Mouse (Mus musculus) intestine, embryonic 16.5 days (tissue): ENCODE data around the gene Klhl30. TPM values are rescaled to one million over a fixed set of nuclear protein-coding genes. Genes with fewer than 3 reads are reported as not detected.

ENCODE experiments used
- ATAC-seq: fragments of 200-750 bp; cut with Nextera tagmentation; 2 replicates; pipeline ENCODE4 v1.8.0; 2017; ENCODE audit warnings: moderate TSS enrichment, moderate library complexity
- H3K27ac ChIP-seq: fragments of 300-500 bp; sonication (generic); 2 replicates; pipeline ENCODE4 v1.5.1; 2014; ENCODE audit warnings: mild to moderate bottlenecking, low read length
- H3K27me3 ChIP-seq: fragments of 300-500 bp; sonication (generic); replicated peaks from 2 replicates; pipeline ENCODE4 v1.6.1; 2014; ENCODE audit warnings: low read length, control low read depth, mixed read lengths; ENCODE audit not compliant: control insufficient read depth, insufficient read depth
- H3K36me3 ChIP-seq: fragments of 300-500 bp; sonication (generic); 2 replicates; pipeline ENCODE4 v1.6.1; 2014; ENCODE audit warnings: low read length, control low read depth; ENCODE audit not compliant: control insufficient read depth, insufficient read depth
- H3K4me1 ChIP-seq: fragments of 300-500 bp; sonication (generic); 2 replicates; pipeline ENCODE4 v1.6.1; 2014; ENCODE audit warnings: low read length, control low read depth, mixed read lengths; ENCODE audit not compliant: control insufficient read depth, insufficient read depth
- H3K4me2 ChIP-seq: fragments of 300-500 bp; sonication (generic); 2 replicates; pipeline ENCODE4 v1.6.1; 2014; ENCODE audit warnings: low read depth, low read length, control low read depth
- H3K4me3 ChIP-seq: fragments of 300-500 bp; sonication (generic); 2 replicates; pipeline ENCODE4 v1.5.1; 2014; ENCODE audit warnings: mild to moderate bottlenecking, low read length
- H3K9ac ChIP-seq: fragments of 300-500 bp; sonication (generic); 2 replicates; pipeline ENCODE4 v1.6.1; 2014; ENCODE audit warnings: low read depth, low read length
- H3K9me3 ChIP-seq: fragments of 300-500 bp; sonication (generic); 2 replicates; pipeline ENCODE4 v1.6.1; 2016; ENCODE audit warnings: low read length, control low read depth; ENCODE audit not compliant: control insufficient read depth
- WGBS: fragments of 180-500 bp; shearing (Covaris S2); extraction: QIAGEN DNeasy Blood & Tissue Kit; methylation state at CpG from one replicate; pipeline ENCODE4 v1.1.7; 2014; 5-methylcytosine and 5-hydroxymethylcytosine counted together
- polyA plus RNA-seq: library from polyadenylated mRNA; unstranded; fragments of >200 nt; fragmentation: Nextera tagmentation; extraction: Ambion mirVana; gene quantifications from 2 replicates; pipeline ENCODE4 v1.2.1, GENCODE M21; 2015

Klhl30 gene
- polyA plus RNA-seq, 1 experiment from 2014 or later = 0.37 TPM

DNA sequence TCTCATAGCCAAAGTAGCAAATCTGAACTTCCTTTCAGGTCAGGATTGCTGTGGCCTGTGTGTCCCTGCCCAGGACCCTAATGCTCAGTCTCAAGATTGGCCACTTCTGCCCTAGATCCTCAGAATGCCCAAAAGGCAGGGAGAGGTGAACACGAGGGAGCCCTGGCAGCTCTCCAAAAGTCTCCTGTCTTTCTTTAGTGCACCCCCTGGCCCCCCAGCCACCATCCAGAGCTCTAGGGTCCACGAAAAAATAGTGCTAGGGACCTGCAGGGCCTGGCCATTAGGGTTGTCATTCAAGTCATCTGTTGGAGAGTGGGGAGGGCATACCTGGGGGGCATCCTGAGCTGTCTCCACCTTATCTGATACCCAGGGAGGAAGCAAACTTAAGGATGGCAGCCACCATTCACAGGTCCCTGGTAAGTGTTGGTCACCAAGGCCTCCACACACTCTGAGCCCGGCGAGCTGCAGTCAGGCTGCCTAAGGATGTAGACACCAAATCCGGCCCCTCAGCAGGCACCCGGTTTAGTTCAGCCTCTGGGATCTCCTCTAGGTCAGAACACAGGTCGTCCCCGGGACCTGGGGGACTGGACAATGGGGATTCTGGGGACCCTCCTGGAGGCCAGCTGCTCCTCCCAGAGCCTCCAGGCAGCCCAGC is 60.9 kb downstream of the Klhl30 start:
- WGBS = 62% methylated on average over 8 of the region's 8 CpGs
- H3K4me2 ChIP-seq = peak overlapping the region; percentile 96
- ATAC-seq = no peak

More for the DNA sequence above, 60.9 kb downstream of the Klhl30 start:
- Histone ChIP-seq H3K36me3 (no peaks in the 10 kb centered on the region), H3K27ac (no peak overlapping the region), H3K4me3 (peak overlapping the region; percentile 90), H3K4me1 (peaks cover 26% of the 10 kb centered on the region), H3K9me3 (no peaks in the 10 kb centered on the region), H3K9ac (peak overlapping the region; percentile 92), H3K27me3 (no peaks in the 10 kb centered on the region)

Other genes with a start within 250 kb of the Klhl30 start
- 0.44 and 0.53 TPM in 2 replicates for gene Rbm44, start 205.9 kb upstream of the Klhl30 start, polyA plus RNA-seq
- gene Ramp1, start 171.2 kb upstream of the Klhl30 start, polyA plus RNA-seq = 11.4 and 11.9 TPM in 2 replicates
- gene Ube2f, start 100.7 kb upstream of the Klhl30 start, polyA plus RNA-seq = 58.5 and 68.8 TPM in 2 replicates
- gene Scly, start 52.7 kb upstream of the Klhl30 start, polyA plus RNA-seq = 27.4 and 28.6 TPM in 2 replicates
- gene Espnl, start 28.9 kb upstream of the Klhl30 start, polyA plus RNA-seq = 0.07 and 0.09 TPM in 2 replicates
- 7.1 and 9.0 TPM in 2 replicates for gene Erfe, start 15.4 kb downstream of the Klhl30 start, polyA plus RNA-seq
- gene Ilkap, start 47.8 kb downstream of the Klhl30 start, polyA plus RNA-seq = 102 and 112 TPM in 2 replicates
- 98.7 and 105 TPM in 2 replicates for gene Hes6, start 63.0 kb downstream of the Klhl30 start, polyA plus RNA-seq
- 8.9 and 11.7 TPM in 2 replicates for gene Per2, start 108.3 kb downstream of the Klhl30 start, polyA plus RNA-seq
- gene Traf3ip1, start 143.6 kb downstream of the Klhl30 start, polyA plus RNA-seq = 6.2 and 6.7 TPM in 2 replicates
- 3.1 and 3.4 TPM in 2 replicates for gene Asb1, start 189.5 kb downstream of the Klhl30 start, polyA plus RNA-seq